Mouse (Mus musculus): Measurements from ENCODE around the gene Usp32. TPM values are rescaled to one million over a fixed set of nuclear protein-coding genes. Genes with fewer than 3 reads are reported as not detected.
"Not testable (repeated sequence)": the region's sequence is repeated elsewhere in the genome, so short reads cannot be mapped to it uniquely, and the experiment has no call there.

The Usp32 gene
- 10 to 100 TPM; 38.9 to 42.5 TPM for total RNA-seq (2021)
- long read RNA-seq, experiment 1, partial matches to known transcripts, result 4 of 5 reads
- long read RNA-seq, experiment 1, other reads (novel, unspliced or antisense), result 1 of 5 reads
- long read RNA-seq, experiment 2, partial matches to known transcripts, result 1 of 4 reads
- long read RNA-seq, experiment 2, other reads (novel, unspliced or antisense), result 3 of 4 reads

DNA sequence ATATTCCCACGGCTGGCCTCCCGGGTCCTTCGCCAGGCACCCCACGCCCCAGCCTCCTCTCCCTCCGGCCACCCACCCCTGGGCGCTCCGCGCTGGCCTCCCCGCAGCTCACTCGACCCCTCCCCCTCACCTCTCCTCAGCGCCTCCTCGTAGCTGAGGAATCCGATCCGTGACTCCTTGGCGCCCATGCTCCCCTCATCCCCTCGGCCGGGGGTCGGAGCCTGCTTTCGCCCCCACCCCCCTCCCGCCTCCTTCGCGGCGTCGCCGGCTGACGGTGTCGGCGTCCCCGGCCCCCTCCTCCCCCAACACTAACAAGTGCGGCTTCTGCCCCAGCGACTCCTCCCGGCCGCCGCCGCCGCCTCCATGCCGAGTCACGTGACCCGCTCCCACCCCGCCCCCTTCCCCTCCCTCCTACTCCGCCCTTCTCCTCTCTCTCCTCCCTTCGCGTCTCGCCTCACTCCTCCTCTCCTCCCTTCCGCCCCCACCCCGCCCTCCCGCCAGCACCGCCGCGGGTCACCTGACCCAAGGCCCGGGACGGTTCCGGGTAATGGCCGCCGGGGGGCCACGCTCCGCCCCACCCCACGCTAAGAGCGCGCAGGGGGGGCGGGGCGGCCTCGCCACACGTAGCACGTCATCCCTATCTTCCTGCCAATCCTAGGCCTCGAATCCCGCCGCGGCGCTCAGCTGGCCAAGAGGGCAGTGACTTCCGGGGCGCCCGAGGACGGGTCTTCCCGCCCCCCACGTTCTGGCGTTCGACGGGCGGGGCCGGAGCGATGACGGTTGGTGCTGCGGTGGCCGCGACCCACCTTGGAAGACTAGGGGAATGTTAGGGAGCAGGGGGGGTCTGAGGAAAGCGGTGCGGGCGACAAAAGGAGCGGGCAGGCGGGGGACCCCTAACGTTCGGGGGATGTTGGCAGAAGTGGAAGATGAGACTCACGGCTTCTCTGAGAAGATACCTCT is at the start of gene Usp32:
Usp32 (minus strand) TSS at position 581 of the 960 bp plus-strand sequence.
- DNase-seq, result peak; percentile 98

- no peak for DNase-seq
Observed at GRCm38 (mm10) chr11:85189110-85189509, 49.1 kb upstream of the Usp32 start.

DNA sequence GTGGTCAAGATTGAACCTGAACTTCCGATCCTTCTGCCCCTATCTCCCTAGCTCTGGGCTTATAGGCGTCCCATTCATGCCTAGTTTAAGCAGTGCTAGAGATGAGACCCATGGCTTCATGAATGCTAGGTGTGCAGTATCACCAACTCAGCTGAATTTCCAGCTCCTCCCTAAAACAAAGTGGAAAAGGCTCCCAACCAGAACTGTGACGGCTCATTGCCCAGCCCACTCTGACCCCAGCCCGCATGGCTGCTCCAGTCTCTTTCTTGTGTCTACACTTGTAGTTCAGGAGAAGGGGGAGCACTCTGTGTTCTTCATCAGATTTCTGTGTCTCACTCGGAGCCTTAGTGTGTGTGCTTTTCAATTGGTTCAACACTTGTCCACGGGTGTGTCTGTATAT is 44.9 kb upstream of the Usp32 start:
- DNase-seq, result no peak

GRCm38 (mm10) chr11:85184082-85184481 is 44.1 kb upstream of the Usp32 start:
- DNase-seq, result peak in 1 of 2 experiments; percentile 46

DNA sequence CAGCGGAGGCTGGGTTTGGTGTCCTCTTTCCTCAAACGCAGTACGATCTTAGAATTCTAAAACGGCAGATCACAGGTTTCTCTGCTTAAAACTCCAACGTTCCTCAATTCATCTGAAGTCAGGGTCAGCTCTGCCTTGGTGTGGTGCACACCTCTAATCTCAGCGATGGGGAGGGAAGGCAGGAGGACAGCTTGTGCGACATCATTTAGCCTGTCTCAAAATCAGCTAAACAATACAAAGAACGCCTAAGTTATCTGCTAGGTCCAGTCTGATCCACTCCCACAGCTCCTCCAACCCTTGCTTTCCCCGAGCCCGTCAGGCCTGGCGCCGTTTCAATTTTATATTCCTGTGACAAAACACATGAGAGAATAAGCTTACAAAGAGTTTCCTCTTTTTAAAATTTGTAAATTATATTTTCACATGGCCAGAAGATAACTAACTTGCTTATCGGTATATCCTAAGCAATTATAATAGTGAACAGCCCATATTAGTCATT is 43.4 kb upstream of the Usp32 start:
- DNase-seq, result no peak

- DNase-seq, result peak; percentile 78 to 83
Observed at GRCm38 (mm10) chr11:85182617-85183283, 42.8 kb upstream of the Usp32 start.

- DNase-seq, result peak in 1 of 2 experiments; percentile 41
Observed at GRCm38 (mm10) chr11:85178413-85178812, 38.5 kb upstream of the Usp32 start.

DNA sequence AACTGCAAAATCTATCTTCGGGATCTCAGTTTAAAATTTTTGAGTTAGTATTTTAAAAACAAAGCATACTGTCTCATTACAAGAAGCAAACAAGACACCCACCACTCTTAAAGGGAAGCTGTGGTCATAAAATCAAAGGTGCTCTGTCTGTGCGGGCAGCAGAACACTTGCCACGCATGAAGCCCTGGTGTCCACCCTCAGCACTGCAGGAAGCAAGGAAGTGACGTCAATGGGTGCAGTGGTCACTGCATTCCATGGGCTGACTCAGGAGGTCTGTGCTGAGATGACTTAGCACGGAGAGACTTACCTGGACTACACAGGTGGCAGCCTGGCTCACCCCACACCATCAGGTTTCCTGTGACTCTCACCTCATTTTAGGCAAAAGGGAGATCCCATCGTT is 37.8 kb upstream of the Usp32 start:
- DNase-seq, result no peak

DNA sequence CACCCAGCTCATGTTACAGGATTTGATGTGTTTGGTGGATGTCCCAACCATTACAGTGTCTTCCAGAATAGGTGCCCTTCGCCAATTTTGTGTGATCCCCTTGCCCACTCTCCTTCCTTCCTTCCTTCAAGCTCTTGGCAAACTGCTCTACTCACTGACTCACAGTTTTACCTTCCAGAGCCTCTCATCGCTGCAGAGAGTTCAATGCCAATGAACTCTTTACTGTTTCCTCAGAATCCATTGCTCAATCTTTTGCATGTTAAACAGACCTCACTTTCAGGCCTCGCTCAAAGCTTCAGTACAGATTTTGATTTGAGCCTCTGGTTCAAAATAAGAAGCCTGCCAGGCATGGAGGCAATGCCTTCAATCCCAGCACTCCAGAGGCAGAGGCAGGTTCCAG is 36.0 kb upstream of the Usp32 start:
- DNase-seq, result no peak

DNA sequence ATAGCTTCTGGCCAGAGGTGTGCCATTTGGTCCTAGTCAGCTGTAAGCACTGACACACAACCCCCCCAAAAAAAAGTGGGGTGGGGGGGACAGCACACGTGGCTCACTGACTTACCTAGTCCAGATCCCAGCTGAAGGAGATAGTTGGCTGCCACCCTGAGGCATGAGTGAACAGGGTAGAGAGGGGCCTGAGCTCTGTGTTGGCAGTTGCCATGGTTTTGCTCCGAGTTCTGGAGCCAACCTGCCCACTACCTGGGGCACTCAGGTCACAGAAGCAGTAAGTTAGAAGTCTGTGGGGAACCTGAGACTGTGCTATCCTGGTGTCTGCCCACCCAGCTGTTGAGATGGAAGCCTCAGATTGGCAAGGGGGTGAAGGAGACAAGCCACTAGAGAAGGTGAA is 30.9 kb upstream of the Usp32 start:
- no peak for DNase-seq

DNA sequence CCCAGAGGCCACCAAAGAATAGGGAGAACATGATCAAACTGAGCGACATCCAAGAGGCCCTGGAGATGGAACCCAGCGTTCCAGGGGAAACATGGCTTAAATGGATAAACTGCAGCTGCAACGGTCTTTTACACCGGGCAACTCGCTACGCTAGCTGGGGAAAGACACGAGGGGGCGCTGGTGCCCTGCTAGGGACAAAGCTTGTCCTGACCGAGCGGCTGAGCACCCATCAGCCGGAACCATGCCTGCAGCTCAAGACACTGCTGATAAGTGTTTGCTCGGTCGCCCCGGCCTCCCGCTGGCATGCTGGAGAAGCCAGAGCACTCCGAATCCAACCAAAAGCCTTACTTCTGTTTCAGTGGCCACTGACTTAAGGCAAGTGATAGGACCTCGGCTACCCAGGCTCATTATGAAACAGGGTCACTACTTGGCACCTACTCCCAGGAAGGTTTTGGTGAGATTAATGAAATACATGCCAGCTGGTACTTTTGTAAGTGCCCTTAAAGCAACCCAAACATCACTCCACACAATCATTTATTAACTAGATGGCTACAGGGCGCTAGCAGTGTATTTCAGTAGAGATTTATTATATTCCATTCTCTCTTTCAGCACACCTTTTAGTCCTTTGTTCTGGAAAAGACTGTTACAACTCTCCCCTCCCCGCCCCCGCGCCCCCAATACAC is 30.2 kb upstream of the Usp32 start, which contains the start of gene 1700125H20Rik:
1700125H20Rik (plus strand) TSS at position 347 of the 683 bp plus-strand sequence.
- peak; percentile 94 to 97 for DNase-seq

DNA sequence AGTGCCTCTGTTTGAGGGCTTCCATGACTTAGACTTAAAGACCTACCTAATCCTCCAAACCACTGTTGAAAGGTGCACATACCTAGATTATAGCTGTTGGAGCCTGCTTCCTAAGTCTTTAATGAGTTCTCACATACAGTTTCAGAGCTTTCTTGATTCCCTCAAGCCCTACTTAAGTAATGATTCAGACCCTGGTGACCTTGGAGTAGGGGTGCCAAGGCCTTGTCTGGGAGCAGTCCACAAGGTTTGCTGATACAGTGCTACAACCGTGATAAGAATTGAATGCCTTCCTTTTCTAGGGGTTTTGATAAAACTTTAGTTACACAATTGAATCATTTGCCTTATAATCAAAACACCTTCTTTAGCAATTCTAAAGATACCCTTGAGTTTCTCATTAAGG is 27.5 kb upstream of the Usp32 start:
- peak; percentile 36 to 46 for DNase-seq

GRCm38 (mm10) chr11:85164371-85164770 is 24.4 kb upstream of the Usp32 start:
- no peak for DNase-seq

DNA sequence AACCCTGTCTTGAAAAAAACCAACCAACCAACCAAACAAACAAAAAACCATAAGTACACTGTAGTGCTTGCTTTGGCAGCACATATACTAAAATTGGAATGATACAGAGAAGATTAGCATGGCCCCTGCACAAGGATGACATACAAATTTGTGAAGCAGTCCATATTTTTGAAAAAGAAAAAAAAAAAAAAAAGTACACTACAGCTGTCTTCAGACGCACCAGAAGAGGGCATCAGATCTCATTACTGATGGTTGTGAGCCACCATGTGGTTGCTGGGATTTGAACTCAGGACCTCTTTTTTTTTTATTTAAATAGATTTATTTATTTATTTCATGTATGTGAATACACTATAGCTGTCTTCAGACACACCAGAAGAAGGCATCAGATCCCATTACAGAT is 23.1 kb upstream of the Usp32 start:
- DNase-seq, result not testable (repeated sequence)

- peak; percentile 38 to 42 for DNase-seq
Observed at GRCm38 (mm10) chr11:85157301-85157700, 17.3 kb upstream of the Usp32 start.

DNA sequence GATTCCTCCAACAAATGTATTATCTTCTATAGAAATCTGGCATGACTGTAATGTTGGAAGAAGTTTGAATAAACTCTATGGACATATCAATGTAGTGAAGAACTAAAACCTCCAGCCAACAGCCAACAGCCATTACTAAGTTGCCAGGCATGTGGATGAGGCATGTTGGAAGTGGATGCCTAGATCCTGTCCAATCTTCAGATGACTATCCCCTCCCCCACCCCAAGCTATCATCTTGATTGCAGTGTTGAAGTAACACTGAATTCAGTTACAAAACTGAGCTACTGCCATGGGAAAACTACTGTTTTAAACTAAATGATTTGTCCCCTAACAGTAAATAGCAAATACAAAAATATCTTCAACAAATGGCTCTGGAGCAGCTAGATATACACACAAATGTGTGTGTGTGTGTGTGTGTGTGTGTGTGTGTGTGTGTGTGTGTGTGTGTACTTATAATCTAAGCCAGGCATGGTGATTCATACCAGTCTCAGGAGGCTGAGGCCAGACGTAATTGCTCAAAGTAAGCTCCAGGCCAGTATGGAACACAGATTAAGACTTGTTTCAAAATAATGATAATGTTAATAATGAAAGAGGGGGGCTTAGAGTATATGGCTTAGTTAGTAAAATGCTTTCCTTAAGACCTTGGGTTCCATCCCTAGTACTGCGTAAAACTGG is 12.4 kb upstream of the Usp32 start:
- no peak for DNase-seq

DNA sequence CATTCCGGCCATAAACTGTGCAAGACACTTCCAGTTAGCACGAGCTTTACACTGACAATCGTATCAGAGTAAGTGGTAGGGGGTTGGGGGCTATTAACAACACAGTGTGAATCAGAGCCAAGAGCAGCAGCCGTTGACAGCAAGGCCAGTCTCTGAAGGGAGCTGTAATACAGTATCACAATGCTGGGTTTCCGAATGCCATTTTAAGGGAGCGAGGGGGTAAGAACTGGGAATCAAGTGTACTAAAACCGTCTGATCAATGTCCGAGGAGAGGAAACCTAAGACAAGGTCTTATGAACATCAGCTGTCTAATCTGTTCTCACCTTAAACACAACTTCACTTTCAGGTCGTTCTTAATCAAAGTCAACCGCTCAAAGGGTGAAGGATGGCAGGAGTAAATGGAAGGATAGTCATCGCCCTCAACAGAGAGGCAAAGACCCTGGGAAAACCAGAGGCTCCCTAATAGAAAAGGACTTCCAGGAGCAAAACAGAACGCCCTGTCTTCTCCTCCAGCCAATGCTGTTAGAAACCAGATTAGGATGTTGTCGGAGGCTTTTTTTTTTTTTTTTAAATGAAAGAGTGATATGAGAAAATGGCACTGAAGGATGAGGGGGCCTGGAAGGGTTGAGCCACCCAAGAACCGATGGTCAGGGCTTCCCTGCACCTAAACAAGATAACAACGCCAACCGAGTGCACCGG is 1.0 kb downstream of the Usp32 start:
- DNase-seq, result peak; percentile 7 to 8

DNA sequence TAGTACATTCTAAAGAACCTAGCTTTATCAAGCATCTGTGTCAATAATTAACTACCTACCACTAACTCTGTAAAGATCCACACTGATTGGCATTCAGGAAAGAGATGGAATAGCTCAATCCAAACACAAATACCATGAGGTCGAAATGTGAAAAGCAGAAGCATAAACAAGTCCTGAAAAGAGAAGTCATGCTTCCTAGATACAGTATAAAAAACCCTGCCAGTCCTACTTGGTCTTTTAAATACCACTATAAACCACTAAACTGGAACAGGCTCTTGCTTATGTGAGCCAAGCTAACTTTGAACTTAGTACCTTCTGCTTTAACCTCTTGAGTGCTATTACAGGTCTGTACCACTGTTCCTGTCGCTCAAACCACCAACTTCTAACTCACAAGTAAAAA is 8.4 kb downstream of the Usp32 start:
- no peak for DNase-seq

DNA sequence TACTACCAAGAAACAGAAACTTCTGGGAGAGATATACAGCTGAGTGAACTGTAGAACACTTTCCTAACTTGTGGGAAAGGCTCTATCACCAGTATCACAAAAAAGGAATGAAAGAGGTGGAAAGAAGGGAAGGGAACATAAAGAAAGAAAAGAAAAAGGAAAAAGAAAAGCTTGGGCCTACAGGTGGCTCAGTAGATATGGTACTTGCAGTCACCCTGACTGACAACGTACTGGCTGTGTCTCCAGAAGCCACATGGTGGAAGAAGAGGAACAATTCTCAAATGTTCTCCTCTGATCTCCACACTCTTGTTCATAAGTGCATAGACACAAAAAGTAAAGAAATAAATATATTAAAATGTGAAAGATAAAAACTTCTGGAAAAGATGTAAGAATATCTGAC is 11.1 kb downstream of the Usp32 start:
- DNase-seq, result no peak

- DNase-seq, result no peak
Observed at GRCm38 (mm10) chr11:85126257-85127102, 13.5 kb downstream of the Usp32 start.
